Mouse (Mus musculus): ENCODE data around the gene Igfbp7.
A peak's percentile ranks its signal among the peaks of the same experiment; 100 is the strongest.

Igfbp7 gene

DNA sequence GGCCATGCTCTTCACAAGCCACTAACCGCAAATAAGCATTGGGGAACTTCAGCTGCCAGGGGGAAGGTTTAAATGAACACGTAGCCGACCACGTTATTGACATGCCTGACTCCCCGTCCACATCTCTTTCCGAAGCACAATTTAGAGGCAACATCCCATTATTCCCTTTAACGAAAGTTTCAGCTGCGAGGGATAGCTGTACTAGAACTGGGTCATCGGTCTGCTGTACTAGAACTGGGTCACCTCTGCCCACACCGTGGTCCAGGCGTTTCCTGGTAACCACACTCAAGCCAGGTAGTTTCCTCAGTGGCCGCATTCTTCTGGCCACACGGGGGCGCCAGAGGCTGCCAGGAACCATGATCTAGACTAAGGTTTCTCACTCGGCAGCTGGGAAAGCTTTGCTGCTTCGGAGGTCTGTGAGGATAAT is 53.5 kb downstream of the Igfbp7 start:
- peak; percentile 94 for DNase-seq (ENCODE audit: low read depth, low spot score)

DNA sequence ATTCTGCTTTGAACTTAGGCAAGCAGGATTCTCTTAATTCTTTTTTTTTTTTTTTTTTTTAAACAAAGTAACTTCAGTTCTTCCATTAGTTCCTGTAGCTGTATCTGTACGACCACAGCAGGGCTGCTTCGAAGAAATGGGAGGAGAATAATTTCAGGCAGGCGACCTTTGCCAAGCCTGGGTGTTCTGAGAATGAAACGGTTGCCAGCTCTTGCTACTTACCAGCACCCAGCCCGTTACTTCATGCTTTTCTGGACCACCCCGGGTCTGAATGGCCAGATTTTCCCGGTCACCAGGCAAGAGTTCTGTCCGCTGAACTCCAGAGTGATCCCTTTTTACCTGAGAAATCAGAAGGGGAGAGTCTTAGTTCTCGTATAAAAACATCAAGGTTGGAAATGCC is 56.1 kb downstream of the Igfbp7 start:
- no peak for DNase-seq (ENCODE audit: low read depth, low spot score)

DNA sequence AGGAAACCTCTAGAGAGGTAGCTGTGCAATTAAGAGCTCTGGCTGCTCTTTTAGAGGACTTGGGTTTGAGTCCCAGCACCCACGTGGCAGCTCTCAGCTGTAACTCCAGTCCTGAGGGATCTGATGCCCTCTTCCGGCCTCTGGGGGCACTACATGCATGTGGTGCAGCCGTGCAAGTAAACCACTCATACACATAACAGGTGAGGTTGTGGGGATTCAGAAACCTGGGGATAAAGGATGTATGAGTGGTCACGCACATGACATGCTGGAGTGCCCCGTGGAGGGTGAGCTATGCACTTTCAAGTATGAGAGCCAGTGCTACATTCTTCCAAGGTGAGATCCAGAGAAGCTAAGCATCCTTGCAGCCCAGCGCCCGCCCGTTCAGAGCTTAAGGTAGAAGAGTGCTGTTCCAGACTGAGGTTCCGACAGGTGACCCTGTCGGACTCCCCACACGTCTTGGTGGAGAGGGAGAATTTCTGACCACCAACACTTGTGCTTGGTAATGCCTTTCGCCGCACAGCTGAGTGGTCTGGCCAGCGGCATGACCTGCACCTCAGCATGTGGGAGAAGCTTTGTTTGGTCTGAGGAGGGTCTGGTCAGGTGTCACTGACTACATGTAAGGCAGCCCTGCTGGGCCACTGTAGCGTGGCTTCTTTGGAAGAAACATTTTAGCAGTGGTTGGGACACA is 57.7 kb downstream of the Igfbp7 start:
- no peak for DNase-seq (ENCODE audit: low read depth, low spot score)

DNA sequence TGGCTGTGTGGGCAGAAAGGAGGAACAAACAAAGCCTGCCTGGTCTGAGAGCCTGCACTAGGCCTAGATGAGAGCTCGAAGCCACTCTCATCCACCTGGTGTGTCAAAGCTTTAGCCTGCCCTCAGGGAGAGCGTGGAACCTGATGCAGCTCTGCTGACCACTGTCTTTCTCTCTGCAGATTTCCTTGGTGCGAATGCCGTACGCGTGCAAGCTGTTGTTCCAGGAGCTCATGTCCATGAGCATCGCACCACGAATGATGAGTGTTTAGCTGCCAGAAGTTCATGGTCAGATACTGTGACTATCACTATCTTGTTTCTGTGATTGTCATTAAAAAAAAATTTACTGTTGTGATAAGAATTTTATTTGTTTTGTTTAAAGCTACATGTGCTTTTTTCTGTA is 58.9 kb downstream of the Igfbp7 start:
- no peak for DNase-seq (ENCODE audit: low read depth, low spot score)

DNA sequence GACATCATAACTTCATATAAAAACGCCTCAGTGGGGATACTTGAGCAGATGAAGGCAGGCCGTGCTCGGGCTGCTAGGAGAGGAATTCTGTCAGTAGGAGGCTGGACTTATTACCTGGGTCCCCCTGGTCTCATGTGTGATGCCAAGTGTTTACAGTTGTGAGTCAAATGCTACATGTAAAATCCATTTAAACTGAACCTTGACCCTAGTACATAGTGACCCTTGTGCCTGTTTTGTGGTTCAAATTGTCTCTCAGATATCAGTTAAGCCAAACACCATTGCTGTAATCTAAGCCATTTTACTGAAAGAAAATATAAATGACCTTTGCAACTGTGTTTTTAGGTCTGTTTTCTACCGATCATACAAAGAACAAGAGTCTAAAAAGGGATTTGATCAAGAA is 67.8 kb downstream of the Igfbp7 start:
- DNase-seq (ENCODE audit: low read depth, low spot score) = no peak

DNA sequence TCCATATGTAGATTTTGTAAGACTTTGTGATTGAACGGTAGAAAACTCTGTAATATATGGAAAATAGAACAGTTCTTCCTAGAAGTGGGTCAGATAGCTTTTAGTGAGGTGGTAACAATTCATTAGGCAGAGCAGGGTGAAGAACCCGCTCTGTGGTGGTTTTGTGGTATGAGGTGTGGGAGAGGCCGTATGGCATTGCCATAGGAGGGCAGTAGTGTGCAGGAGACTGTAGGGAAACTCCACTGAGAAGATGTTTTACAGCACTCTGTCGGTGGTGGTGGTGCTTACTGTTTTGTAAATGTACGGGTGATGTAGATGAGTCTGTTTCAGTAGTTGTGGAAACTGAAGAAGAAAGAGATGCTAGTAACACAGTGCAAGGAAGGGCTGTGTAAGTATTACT is 77.7 kb downstream of the Igfbp7 start:
- peak; percentile 43 for DNase-seq (ENCODE audit: low read depth, low spot score)

DNA sequence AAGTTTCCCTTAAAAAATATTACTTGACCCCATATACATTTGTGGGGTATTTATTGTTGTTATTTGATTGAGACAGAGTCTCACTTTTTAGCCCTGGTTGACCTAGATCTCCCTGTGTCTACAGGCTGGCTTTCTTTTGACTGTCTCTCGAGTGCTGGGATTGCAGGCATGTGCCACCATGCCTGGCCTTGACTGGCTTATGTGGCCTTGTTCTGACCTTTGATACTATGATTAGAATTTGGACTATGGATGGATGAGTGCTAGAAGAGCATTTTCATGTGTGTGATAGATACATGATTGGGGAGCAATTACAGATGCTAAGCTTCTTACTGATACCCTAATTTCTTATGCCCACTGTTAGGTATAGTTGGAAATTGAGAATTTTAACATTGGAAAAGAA is 82.9 kb downstream of the Igfbp7 start:
- no peak for DNase-seq (ENCODE audit: low read depth, low spot score)

DNA sequence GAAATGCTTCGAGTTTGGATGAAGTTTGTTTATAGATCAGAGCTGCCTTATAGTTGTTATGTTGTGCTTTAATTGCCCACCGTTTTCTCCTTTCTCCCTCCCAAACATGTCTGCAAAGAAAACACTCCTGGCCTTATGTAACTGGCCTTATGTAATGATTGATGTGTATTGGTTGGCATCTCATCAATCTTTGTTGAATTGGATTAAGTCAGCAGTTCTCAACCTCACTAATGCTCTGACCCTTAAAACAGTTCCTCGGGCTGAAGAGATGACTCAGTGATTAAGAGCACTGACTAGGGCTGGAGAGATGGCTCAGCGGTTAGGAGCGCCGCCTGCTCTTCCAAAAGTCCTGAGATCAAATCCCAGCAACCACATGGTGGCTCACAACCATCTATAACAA is 92.9 kb downstream of the Igfbp7 start:
- no peak for DNase-seq (ENCODE audit: low read depth, low spot score)

DNA sequence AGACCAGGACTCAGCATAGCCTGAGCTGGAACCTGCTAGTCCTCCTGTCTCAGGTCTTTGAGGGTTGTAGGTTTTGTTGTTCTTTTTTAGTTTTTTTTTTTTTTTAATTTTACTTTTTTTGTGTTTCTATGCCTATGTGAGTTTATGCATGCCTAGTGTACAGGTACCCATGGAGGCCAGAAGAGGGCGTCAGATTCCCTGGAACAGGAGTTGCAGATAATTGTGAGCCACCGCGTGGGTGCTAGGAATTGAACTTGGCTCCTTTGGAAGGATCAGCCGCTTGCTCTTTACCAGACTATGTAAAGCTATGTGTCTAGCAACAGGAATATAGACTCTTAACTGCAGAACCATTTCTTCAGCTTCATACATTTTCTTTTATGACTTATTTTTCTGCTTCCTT is 93.6 kb downstream of the Igfbp7 start:
- no peak for DNase-seq (ENCODE audit: low read depth, low spot score)

DNA sequence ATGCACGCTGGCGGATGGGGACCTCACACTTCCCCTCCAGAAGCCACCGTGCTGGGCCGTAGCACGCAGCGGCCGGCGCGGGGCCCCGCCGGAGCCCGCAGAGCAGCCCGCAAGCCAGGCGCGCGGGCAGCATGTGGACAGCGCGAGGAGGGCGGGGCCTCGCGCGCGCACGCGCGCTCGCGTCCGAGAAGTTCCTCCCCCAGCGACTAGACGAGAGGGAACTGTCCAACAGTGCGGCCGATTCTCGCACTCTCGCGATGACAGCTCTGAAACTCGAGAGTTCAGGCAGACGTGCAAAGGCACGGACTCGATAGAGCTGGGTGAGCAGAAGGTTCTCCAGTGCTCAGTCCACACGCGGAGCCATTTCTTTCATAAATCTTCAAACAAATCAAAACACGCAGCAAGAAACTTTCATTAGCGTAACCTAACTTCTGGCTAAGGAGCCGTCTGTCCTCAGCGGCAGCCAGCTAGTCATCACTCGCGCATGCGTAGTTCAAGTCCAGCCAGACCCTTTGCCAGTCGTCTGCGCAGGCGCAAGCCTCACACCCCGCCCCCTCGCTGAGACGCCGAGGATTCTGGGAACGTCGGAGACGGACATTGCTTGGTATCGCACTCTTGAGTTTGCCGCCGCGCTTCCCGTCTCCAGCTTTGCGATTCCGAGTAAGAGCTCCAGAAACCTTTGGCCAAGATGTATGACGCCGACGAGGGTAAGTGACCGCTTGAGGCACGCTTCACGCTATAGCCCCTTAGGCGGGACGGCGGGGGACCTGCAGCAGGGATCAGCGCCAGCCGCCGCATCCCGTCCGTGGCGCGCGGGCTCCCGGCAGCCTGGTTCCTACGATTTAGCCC is 97.7 kb downstream of the Igfbp7 start, which contains the start of the genes Noa1 and Polr2b:
TSS of gene Noa1 (minus strand) at position 161 of the 849 bp plus-strand sequence.
TSS of gene Polr2b (plus strand) at position 224 of the 849 bp plus-strand sequence.
- DNase-seq (ENCODE audit: low read depth, low spot score) = peak; percentile 99

DNA sequence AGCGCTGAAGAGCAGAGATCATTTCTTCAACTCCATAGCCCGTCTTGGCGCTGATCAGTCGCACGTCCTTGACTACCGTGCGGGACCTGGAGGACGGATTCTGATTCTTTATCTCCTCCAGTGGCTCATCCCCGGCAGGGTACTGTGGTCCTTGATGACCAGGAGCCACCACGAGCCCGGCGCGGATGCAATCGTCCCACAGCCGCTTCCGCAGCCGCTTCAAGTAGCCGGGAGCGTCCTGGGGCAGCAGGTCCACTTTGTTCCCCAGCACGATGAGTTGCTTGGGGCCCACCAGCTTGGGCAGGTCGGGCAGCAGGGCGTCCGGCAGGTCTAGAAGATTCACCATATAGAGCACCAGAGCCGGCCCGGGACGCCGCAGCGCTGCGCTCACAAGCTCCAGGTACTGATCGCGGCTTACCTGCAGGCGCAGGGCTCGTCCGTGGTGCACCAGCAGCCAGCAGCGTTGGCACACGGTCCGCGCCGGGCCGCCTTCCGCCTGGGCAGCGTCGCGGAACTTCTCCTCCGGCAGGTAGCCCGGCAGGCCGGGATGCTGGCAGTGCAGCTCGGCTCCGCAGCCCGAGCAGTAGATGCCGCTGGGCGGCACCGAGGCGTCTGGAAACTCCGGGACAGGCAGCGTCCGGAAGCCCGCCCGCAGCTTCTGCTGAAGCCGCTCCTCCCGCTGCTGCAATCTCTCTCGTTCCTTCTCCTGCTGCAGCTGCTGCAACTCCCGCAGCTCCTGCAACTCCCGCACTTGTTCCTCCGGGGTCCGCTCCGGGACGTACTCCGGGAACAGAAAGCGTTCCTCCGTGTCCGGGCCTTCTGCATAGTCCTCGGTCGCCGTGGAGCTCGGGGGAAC is 98.6 kb downstream of the Igfbp7 start:
- peak; percentile 53 for DNase-seq (ENCODE audit: low read depth, low spot score)

DNA sequence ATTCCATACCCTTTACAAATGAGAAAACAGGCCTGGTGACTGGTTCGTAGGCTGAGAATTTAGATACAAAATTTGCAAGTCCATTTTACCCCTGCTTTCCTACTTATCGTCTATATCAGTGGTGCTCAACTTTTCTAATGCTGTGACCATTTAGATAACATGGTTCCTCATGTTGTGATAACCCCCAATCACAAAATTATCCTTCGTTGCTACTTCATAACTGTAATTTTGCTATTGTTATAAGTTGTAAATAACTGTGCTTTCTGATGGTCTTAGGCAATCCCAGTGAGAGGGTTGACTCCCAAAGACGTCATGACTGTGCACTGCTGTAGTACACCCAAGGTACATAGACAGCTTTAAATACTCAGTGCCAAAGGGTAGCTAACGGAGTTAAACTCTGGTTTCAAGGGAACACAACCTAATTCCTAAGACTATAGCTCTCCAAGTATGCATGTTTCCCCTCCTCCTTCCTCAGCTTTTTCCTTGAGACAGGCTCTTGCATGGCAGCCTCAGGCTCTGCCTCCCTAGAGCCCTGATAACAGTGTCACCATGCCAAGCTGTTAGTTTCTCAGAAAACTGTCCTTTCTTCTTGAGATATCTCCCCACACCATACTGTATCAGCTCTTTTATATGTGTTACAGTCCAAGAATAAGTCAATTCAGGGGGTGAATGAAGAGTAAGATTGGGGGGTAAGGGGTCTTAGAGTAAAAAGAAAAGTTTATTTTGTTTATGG is 99.9 kb downstream of the Igfbp7 start:
- peak; percentile 10 for DNase-seq (ENCODE audit: low read depth, low spot score)

DNA sequence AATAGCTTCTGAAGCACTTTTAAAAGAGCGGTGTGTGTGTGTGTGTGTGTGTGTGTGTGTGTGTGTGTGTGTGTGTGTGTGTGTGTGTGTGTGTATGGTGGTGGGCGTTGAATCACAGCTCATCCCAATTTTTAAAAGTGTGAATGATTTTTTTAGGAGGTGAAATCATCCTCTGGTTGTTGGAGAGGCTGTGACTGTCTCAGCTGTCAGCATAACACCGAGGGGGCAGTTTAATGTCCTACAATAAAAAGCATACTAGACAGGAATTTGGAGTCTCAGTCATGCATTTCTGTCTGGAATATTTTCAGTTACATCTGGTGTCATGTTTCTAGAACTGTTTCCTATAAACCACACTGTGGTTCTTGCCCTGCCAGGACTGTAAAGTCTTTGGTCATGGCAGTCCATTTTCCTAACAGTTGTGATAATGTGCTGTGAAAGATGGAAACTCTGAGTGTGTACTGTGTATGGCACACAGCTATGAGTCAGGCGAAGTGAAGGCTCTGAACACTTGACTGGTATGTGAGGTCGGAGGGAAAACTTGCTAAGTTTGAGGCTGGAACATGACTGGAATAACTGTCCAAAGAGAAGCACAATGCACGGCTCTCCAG is 106.4 kb downstream of the Igfbp7 start:
- peak; percentile 80 for DNase-seq (ENCODE audit: low read depth, low spot score)

DNA sequence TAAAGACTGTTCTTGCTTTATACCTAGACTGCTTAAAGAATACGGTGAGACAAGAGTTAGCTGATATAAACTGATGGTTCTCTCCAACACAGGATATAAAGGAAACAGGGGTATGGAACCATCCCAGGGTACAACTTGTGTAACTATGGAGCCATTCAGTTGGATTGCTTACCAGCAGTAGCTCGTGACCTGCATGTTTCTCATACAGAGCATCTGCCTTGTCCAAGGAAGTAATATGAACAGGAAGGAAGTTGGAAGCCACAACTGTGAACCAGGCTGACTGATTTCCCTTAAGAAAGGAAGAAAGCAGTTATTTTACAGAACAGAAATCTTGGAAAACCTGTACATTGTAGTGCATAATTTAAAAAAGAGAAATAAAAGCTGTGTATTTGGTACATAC is 108.4 kb downstream of the Igfbp7 start:
- DNase-seq (ENCODE audit: low read depth, low spot score) = no peak
